Mouse (Mus musculus): ENCODE measurements around the gene Prr5.

- TF ChIP-seq CTCF (IDR thresholded peaks at IDR 0.05; ENCODE audit: extremely low read depth, insufficient read depth, insufficient read length, insufficient replicate concordance) (no peak), POLR2A (IDR thresholded peaks at IDR 0.05; ENCODE audit: low read depth, low read length) (no peak)
Observed at GRCm38 (mm10) chr15:84624870-84625269, 44.5 kb upstream of the Prr5 start.
